Comparison of ENCODE assay signal across 10 mouse cellular contexts in genomic region chr11:34783587-34784043, GRCm38 (mm10). TPM values are rescaled to one million over a fixed set of nuclear protein-coding genes. Genes with fewer than 3 reads are reported as not detected.
A peak's percentile ranks its signal among the peaks of the same experiment; 100 is the strongest.
DNase-seq lines count a peak whose midpoint lies in the region; ATAC-seq and TF ChIP-seq lines count a peak whose summit lies in the region.
"Had no signal": no experiment of that assay in that cellular context is flagged by ENCODE, and none has a peak within 500 bp of the region (broad histone marks: within the 10 kb centered on the region; RNA-seq: fewer than 3 reads in every experiment).

Gene Dock2, minus strand, starts transcription at chr11:34783892.

- H3K36me3 ChIP-seq in stomach, embryonic 15.5 days, result no peaks in the 10 kb centered on the region
- no peaks in the 10 kb centered on the region for H3K36me3 ChIP-seq in stomach, postnatal 0 days (ENCODE audit: control insufficient read depth, insufficient read depth, low read length)
- H3K36me3 ChIP-seq in midbrain, embryonic 15.5 days (replicated peaks), result no peaks in the 10 kb centered on the region
- H3K36me3 ChIP-seq: limb, embryonic 15.5 days had no signal

- no peaks in the 10 kb centered on the region for H3K9me3 ChIP-seq in stomach, embryonic 15.5 days
- H3K9me3 ChIP-seq in stomach, postnatal 0 days (ENCODE audit: control insufficient read depth, low read length), result no peaks in the 10 kb centered on the region
- H3K9me3 ChIP-seq in midbrain, embryonic 15.5 days, result no peaks in the 10 kb centered on the region
- H3K9me3 ChIP-seq: limb, embryonic 15.5 days had no signal

- ATAC-seq in stomach, embryonic 15.5 days (ENCODE audit: insufficient read depth, low FRiP score, low read depth), result no peak
- no peak for ATAC-seq in stomach, postnatal 0 days (ENCODE audit: low FRiP score, low TSS enrichment)
- ATAC-seq in megakaryocyte-erythroid progenitor cell, adult 5-6 weeks (replicated peaks; ENCODE audit: low FRiP score, low TSS enrichment, poor library complexity, severe bottlenecking), result peak; percentile 69
- ATAC-seq in midbrain, embryonic 15.5 days (replicated peaks), result no peak
- ATAC-seq in cerebellum, adult (ENCODE audit: insufficient number of reproducible peaks, low FRiP score, low TSS enrichment), result no peak

- no peak for TF ChIP-seq CTCF in stomach, postnatal 0 days (IDR thresholded peaks at IDR 0.05; ENCODE audit: low read depth)

- no peak for DNase-seq in stomach, postnatal 0 days (ENCODE audit: low spot score)
- peak; percentile 88 for DNase-seq in induced T-regulatory cell, adult 2 months (ENCODE audit: low read depth)
- no peak for DNase-seq in ovary, postnatal 10 days (ENCODE audit: low spot score)
- DNase-seq in ovary, adult 18-20 months (ENCODE audit: low spot score), result no peak
- DNase-seq: gastrocnemius, postnatal 10 days had no signal

- H3K27me3 ChIP-seq in stomach, embryonic 15.5 days (replicated peaks), result no peaks in the 10 kb centered on the region
- no peaks in the 10 kb centered on the region for H3K27me3 ChIP-seq in stomach, postnatal 0 days (ENCODE audit: control insufficient read depth, insufficient read depth, low read length)
- no peaks in the 10 kb centered on the region for H3K27me3 ChIP-seq in midbrain, embryonic 15.5 days (replicated peaks)
- H3K27me3 ChIP-seq: limb, embryonic 15.5 days had no signal

- H3K4me3 ChIP-seq in stomach, embryonic 15.5 days (replicated peaks), result peak within 1 kb of the TSS; percentile 12; the same call in 1 of the 2 replicates
- H3K4me3 ChIP-seq in stomach, postnatal 0 days (ENCODE audit: low read depth, low read length), result no peak within 1 kb of the TSS
- no peak within 1 kb of the TSS for H3K4me3 ChIP-seq in midbrain, embryonic 15.5 days
- H3K4me3 ChIP-seq: limb, embryonic 15.5 days had no signal

- no peak within 1 kb of the TSS for H3K27ac ChIP-seq in stomach, embryonic 15.5 days
- no peak within 1 kb of the TSS; the same call in 1 of the 2 replicates for H3K27ac ChIP-seq in stomach, postnatal 0 days (replicated peaks)
- H3K27ac ChIP-seq in midbrain, embryonic 15.5 days, result no peak within 1 kb of the TSS
- H3K27ac ChIP-seq: limb, embryonic 15.5 days had no signal

- 72% methylated on average over 12 of the region's 12 CpGs for WGBS in stomach, embryonic 15.5 days
- 80% methylated on average over 12 of the region's 12 CpGs for WGBS in stomach, postnatal 0 days
- 95% methylated on average over 12 of the region's 12 CpGs for WGBS in midbrain, embryonic 15.5 days

- no peaks in the 10 kb centered on the region for H3K4me1 ChIP-seq in stomach, embryonic 15.5 days
- no peaks in the 10 kb centered on the region for H3K4me1 ChIP-seq in stomach, postnatal 0 days (replicated peaks; ENCODE audit: control insufficient read depth, insufficient read depth)
- H3K4me1 ChIP-seq in midbrain, embryonic 15.5 days, result no peaks in the 10 kb centered on the region
- H3K4me1 ChIP-seq: limb, embryonic 15.5 days had no signal

- TF ChIP-seq EP300 in stomach, postnatal 0 days (optimal IDR thresholded peaks at IDR 0.05), result no peak

- H3K4me2 ChIP-seq in stomach, embryonic 15.5 days, result no peak within 1 kb of the TSS
- no peak within 1 kb of the TSS for H3K4me2 ChIP-seq in stomach, postnatal 0 days (replicated peaks; ENCODE audit: low read depth)
- no peak within 1 kb of the TSS for H3K4me2 ChIP-seq in midbrain, embryonic 15.5 days
- H3K4me2 ChIP-seq: limb, embryonic 15.5 days had no signal

- no peak within 1 kb of the TSS; the same call in 1 of the 2 replicates for H3K9ac ChIP-seq in stomach, embryonic 15.5 days
- no peak within 1 kb of the TSS for H3K9ac ChIP-seq in stomach, postnatal 0 days (ENCODE audit: low read length)
- no peak within 1 kb of the TSS for H3K9ac ChIP-seq in midbrain, embryonic 15.5 days
- H3K9ac ChIP-seq: limb, embryonic 15.5 days had no signal

RNA-seq across cellular contexts. Expression of gene Dock2, which starts in this region (rescaled TPM):
- polyA plus RNA-seq in stomach, embryonic 15.5 days (2015; fragmentation: Nextera tagmentation; extraction: Ambion mirVana), result 2.2 and 2.4 TPM in 2 replicates
- 0.62 and 1.0 TPM in 2 replicates for polyA plus RNA-seq in stomach, postnatal 0 days (2015; fragmentation: Nextera tagmentation; extraction: Ambion mirVana)
- total RNA-seq in megakaryocyte-erythroid progenitor cell, adult 5-6 weeks (2014; fragmentation: Nextera tagmentation), result 39.0 and 48.2 TPM in 2 replicates
- total RNA-seq in megakaryocyte-erythroid progenitor cell, adult 5-6 weeks (2017), result 41.0 and 63.5 TPM in 2 replicates
- 0.60 and 0.68 TPM in 2 replicates for polyA plus RNA-seq in midbrain, embryonic 15.5 days (2015; fragmentation: Nextera tagmentation; extraction: Ambion mirVana)
